Mouse (Mus musculus) forebrain, embryonic 12.5 days (tissue): ENCODE measurements at regions not wholly inside any gene's neighbourhood (a gene's known extent, or its start where the extent isn't known, plus 50 kb on each side); places are given as distances from the start of the nearest gene placed in this dataset.

Source experiments
- ATAC-seq: fragments of 200-750 bp; cut with Nextera tagmentation; 2 replicates; pipeline ENCODE4 v1.8.0; 2017; ENCODE audit warnings: moderate TSS enrichment; ENCODE audit not compliant: low FRiP score
- H3K27ac ChIP-seq: fragments of 300-500 bp; sonication (generic); 2 replicates; pipeline ENCODE4 v1.5.1; 2016; ENCODE audit warnings: mild to moderate bottlenecking
- H3K27me3 ChIP-seq: fragments of 300-500 bp; sonication (generic); 2 replicates; pipeline ENCODE4 v1.6.1; 2016; ENCODE audit warnings: mild to moderate bottlenecking
- H3K36me3 ChIP-seq: fragments of 300-500 bp; sonication (generic); replicated peaks from 2 replicates; pipeline ENCODE4 v1.6.1; 2016; ENCODE audit warnings: mild to moderate bottlenecking
- H3K4me1 ChIP-seq: fragments of 300-500 bp; sonication (generic); 2 replicates; pipeline ENCODE4 v1.6.1; 2016
- H3K4me2 ChIP-seq: fragments of 300-500 bp; sonication (generic); 2 replicates; pipeline ENCODE4 v1.6.1; 2016; ENCODE audit warnings: mild to moderate bottlenecking, moderate library complexity
- H3K4me3 ChIP-seq: fragments of 300-500 bp; sonication (generic); replicated peaks from 2 replicates; pipeline ENCODE4 v1.5.1; 2016; ENCODE audit warnings: mild to moderate bottlenecking
- H3K9ac ChIP-seq: fragments of 300-500 bp; sonication (generic); 2 replicates; pipeline ENCODE4 v1.6.1; 2016; ENCODE audit warnings: mild to moderate bottlenecking
- H3K9me3 ChIP-seq: fragments of 300-500 bp; sonication (generic); 2 replicates; pipeline ENCODE4 v1.6.1; 2016
- WGBS: fragments of 180-500 bp; shearing (Covaris S2); methylation state at CpG from one replicate; pipeline ENCODE4 v1.1.7; 2016; 5-methylcytosine and 5-hydroxymethylcytosine counted together

DNA sequence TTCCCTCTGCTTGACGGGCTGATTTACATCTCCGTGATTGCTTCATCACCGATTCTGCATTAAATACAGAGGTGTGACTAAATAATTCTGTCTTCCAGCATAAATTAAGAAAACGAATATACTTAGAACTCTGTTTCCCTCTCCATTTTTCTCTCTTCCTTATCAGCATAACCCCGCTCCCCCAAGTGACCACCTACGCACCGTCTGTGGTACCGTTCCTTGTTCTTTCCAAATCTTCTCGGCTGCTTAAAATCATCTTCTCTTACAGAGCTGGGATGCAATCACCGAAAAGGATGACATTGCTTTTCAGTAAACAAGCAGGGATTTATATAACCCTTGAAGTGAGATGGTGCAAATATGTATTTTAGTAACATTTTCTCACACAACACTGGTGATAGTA, 224.3 kb upstream of the Sel1l start:
- WGBS = 87% methylated on average over 10 of the region's 10 CpGs
- H3K36me3 ChIP-seq = no peaks in the 10 kb centered on the region
- no peak overlapping the region for H3K9ac ChIP-seq
- no peak overlapping the region for H3K27ac ChIP-seq
- H3K4me3 ChIP-seq = no peak overlapping the region
- H3K9me3 ChIP-seq = no peaks in the 10 kb centered on the region
- H3K27me3 ChIP-seq = no peaks in the 10 kb centered on the region
- H3K4me2 ChIP-seq = no peak overlapping the region
- no peaks in the 10 kb centered on the region for H3K4me1 ChIP-seq
- no peak for ATAC-seq

DNA sequence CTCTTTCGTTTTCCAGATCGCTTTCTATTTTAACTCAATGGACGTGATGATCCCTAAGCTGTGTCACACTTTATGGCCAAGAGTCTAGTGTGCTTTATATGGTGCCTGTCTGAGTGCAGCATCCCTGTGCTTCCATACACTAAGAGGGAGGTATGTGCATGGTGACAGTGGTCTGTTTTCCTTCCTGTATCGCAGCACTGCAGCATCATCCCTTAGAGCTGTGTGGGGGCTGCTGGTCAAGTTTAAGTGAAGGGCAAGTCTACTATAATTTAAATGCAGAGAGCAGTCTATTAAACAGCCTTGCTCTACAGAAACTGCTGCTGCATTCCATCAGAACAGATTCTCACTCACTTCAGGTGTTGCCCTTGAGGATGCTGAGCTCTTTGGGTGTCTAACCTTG, 213.8 kb upstream of the Sel1l start:
- H3K27me3 ChIP-seq = no peaks in the 10 kb centered on the region
- no peak for ATAC-seq
- H3K4me2 ChIP-seq = no peak overlapping the region
- H3K36me3 ChIP-seq = no peaks in the 10 kb centered on the region
- no peaks in the 10 kb centered on the region for H3K4me1 ChIP-seq
- H3K27ac ChIP-seq = no peak overlapping the region
- WGBS = 92% methylated on average over 4 of the region's 4 CpGs
- no peak overlapping the region for H3K4me3 ChIP-seq
- no peaks in the 10 kb centered on the region for H3K9me3 ChIP-seq
- H3K9ac ChIP-seq = no peak overlapping the region

DNA sequence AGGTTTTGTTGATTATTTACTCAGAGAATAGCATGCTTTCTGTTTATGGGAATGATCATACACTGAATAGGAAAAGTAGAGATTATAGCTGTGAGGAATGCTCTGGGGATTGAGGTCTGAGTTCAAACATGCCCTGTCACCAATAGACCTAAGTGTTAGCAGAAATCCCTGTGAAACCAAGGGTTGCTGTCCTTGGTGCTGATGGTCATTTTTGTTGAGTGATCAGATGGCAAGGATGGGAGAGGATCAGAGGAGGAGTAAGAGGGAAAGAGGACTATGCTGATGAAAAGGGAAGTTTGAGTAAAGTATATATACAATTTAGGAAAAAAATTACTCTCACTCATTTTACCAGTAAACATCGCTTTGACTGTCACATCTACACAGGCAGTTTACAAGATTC, 191.5 kb upstream of the Sel1l start:
- Histone ChIP-seq H3K4me3 (no peak overlapping the region), H3K4me1 (no peaks in the 10 kb centered on the region), H3K9ac (no peak overlapping the region), H3K27me3 (no peaks in the 10 kb centered on the region), H3K9me3 (0 out of 2 replicates have a peak, but pooled peaks cover 2% of the 10 kb centered on the region), H3K27ac (no peak overlapping the region), H3K36me3 (no peaks in the 10 kb centered on the region), H3K4me2 (no peak overlapping the region)
- 62% methylated on average over 1 of the region's 1 CpGs for WGBS
- ATAC-seq = no peak

DNA sequence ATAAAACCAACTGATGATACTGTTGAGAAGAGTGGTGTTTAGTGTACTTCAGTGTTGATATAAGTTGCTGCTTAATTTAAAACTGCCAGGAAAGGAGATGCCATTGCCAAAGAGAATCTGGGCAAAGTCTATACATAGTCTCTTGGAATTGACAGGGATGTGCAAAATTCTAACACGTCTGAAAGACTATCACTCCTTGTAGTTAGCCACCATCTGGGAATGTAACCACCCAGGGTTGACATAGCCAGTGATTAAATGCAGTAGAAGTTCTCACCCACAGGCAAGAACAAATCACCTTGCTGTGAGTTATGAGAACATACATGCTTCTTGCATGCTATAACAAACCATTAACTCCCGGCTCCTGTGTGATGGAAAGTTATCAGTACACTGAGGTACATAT, 180.2 kb upstream of the Sel1l start:
- Histone ChIP-seq H3K9ac (no peak overlapping the region), H3K4me2 (no peak overlapping the region), H3K9me3 (no peaks in the 10 kb centered on the region), H3K27me3 (no peaks in the 10 kb centered on the region), H3K4me1 (no peaks in the 10 kb centered on the region), H3K36me3 (no peaks in the 10 kb centered on the region), H3K4me3 (no peak overlapping the region), H3K27ac (no peak overlapping the region)
- 89% methylated on average over 2 of the region's 2 CpGs for WGBS
- no peak for ATAC-seq

DNA sequence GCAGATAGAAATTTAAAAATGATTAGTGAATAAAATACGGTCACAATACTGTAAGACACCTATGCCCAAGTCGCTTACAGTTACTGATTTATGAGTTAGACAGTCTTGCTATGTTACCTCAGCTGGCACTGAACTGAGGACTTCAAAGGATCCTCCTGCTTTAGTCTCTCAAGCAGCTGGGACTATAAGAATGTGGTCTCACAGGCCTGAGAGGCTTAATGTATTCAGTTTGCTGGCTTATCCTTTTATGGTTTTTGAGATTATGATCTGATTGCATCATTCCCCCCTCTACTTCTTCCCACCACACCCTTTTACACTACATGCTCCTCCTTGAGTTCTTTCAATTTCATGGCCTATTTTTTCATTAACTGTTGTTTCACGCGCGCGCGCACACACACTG, 179.4 kb upstream of the Sel1l start:
- 97% methylated on average over 7 of the region's 7 CpGs for WGBS
- Histone ChIP-seq H3K4me1 (no peaks in the 10 kb centered on the region), H3K27me3 (no peaks in the 10 kb centered on the region), H3K4me3 (no peak overlapping the region), H3K36me3 (no peaks in the 10 kb centered on the region), H3K9me3 (no peaks in the 10 kb centered on the region), H3K4me2 (no peak overlapping the region), H3K27ac (no peak overlapping the region), H3K9ac (no peak overlapping the region)
- no peak for ATAC-seq

DNA sequence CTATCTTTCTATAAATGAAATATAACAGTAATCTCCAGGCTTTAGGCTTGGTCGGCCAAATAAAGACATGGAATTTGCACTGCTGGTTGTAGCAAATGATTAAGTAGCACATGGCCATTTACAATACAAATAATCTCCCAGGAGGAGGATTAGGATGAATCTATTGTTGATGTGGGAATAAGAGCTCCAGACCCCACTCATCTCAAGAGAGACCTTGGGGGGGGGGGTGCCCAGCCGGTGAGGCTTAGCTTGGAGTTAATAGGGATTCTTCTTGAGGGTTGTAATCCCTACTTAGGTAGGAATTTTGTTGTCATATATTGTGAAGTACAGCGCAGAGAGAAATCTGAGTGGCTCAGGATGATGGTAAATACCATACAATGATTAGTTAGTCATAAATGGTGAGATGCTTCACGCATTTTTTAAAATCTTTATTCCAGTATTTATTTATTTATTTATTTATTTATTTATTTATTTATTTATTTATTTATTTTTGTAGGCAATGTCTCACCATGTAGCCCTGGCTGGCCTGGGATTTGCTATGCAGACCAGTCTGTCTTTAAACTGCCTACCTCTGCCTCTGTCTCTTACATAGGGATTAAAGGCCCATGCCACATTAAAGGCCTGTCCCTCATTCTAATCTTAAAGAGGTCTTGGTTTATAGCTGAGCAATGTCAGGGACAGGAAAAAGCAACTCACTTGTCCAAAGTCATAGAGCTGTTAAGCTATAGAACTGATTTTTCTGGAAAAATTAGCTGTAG, 175.7 kb upstream of the Sel1l start:
- Histone ChIP-seq H3K27me3 (no peaks in the 10 kb centered on the region), H3K9me3 (no peaks in the 10 kb centered on the region), H3K9ac (no peak overlapping the region), H3K4me1 (no peaks in the 10 kb centered on the region), H3K27ac (no peak overlapping the region), H3K4me3 (no peak overlapping the region), H3K4me2 (no peak overlapping the region), H3K36me3 (no peaks in the 10 kb centered on the region)
- 58% methylated on average over 4 of the region's 4 CpGs for WGBS
- ATAC-seq = peak; percentile 33; the same call in 1 of the 2 replicates

DNA sequence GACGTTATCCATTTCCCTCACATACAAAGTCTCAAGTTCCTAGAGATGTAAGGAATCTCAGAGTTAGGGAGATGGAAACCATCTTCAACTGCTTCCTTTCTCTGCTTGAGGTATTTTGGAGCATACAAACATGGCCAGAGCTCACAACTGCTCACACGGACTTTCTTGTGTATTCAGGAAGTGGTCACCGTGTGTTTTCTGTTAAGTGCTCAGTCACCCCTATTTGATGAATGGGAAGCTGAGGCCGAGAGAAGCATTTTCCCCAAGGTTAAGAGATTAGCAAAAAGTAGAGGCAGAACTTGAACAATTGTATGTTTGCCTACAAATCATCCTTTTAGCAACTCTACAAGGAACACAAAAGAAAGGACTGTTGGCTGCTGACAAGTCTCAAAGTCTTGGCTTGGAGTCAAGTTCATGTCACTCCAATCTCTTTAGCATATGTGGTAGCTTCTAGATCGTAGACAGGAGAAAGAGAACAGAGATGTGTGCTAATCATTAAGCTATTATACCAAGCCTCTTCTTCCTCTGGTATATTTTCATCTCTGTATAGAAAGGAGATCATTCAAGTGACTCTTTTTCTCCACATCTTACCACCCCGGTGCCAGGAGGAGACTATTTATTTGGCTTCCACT, 170.8 kb upstream of the Sel1l start:
- H3K4me1 ChIP-seq = no peaks in the 10 kb centered on the region
- no peak overlapping the region for H3K27ac ChIP-seq
- H3K4me2 ChIP-seq = no peak overlapping the region
- no peak for ATAC-seq
- H3K9me3 ChIP-seq = no peaks in the 10 kb centered on the region
- no peak overlapping the region for H3K4me3 ChIP-seq
- H3K9ac ChIP-seq = no peak overlapping the region
- no peaks in the 10 kb centered on the region for H3K36me3 ChIP-seq
- H3K27me3 ChIP-seq = no peaks in the 10 kb centered on the region
- WGBS = 59% methylated on average over 6 of the region's 6 CpGs

DNA sequence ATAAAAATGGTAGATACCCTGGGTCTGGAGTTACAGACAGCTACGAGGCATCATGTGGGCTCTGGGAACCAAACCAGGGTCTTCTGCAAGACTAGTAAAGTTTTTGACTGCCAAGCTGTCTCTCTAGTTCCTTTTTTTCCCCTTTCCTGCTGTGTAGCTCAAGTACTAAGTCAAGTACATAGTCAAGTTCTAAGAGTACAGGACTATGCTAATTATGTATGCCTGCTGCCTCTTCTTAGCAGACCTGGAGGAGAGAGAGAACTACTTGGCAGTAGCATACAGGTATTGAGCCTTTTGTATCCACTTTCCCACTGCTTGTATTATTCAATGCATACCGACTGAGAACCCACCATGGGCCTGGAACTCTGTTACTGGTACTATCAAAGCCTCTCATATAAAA, 166.4 kb upstream of the Sel1l start:
- Histone ChIP-seq H3K27ac (no peak overlapping the region), H3K36me3 (no peaks in the 10 kb centered on the region)
- 91% methylated on average over 2 of the region's 2 CpGs for WGBS

DNA sequence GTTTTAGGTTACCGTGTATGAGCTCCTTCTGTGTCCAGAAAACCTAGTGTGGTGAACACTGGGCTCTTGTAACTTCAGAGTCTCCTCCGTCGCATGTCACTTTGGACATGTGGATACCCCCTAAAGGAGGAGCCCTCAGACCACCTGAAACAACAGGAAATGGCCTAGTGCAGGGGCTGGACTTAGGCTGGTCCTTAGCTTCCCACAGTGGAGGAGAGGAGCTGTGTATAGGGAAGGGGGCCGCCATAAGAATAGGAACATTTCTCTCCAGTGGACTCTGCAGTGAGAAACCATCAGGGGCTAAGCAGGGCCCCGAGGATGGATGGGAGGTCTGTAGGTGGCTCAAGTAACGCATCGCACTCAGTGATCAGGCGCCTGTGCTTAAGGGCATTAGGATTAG, 165.0 kb upstream of the Sel1l start:
- no peaks in the 10 kb centered on the region for H3K4me1 ChIP-seq
- no peaks in the 10 kb centered on the region for H3K36me3 ChIP-seq
- 80% methylated on average over 8 of the region's 8 CpGs for WGBS
- no peak overlapping the region for H3K4me2 ChIP-seq
- no peaks in the 10 kb centered on the region for H3K9me3 ChIP-seq
- peak; percentile 28; the same call in 1 of the 2 replicates for ATAC-seq
- peaks cover 3% of the 10 kb centered on the region; the same call in 1 of the 2 replicates for H3K27me3 ChIP-seq
- H3K9ac ChIP-seq = no peak overlapping the region
- no peak overlapping the region for H3K27ac ChIP-seq
- H3K4me3 ChIP-seq = no peak overlapping the region

More for the DNA sequence above, 166.4 kb upstream of the Sel1l start:
- Histone ChIP-seq H3K27me3 (peaks cover 3% of the 10 kb centered on the region; the same call in 1 of the 2 replicates), H3K4me3 (no peak overlapping the region), H3K9me3 (no peaks in the 10 kb centered on the region), H3K4me1 (no peaks in the 10 kb centered on the region), H3K4me2 (no peak overlapping the region), H3K9ac (no peak overlapping the region)
- no peak for ATAC-seq

DNA sequence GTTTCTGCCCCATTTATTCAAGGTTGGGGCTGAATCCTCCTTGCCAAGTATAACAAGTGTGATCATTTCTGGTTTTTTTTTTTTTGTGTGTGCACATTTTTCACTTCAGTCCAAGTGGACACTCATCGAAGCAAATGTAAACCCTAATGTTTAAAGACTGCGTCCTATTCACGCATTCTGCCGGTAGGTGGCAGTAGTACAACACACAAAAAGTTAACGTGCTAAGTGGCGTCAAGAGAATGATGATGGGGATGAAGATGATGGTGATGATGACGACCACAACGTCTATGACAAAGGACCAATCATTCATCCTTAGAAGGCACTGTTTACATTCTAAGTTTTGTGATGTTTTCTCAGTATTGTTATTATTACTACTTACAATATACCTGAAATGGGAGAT, 164.3 kb upstream of the Sel1l start:
- ATAC-seq = peak; percentile 40
- 10% methylated on average over 8 of the region's 8 CpGs for WGBS
- Histone ChIP-seq H3K27me3 (peaks cover 3% of the 10 kb centered on the region; the same call in 1 of the 2 replicates), H3K36me3 (no peaks in the 10 kb centered on the region), H3K9ac (no peak overlapping the region), H3K4me2 (no peak overlapping the region), H3K4me1 (no peaks in the 10 kb centered on the region), H3K27ac (no peak overlapping the region), H3K9me3 (no peaks in the 10 kb centered on the region), H3K4me3 (no peak overlapping the region)

DNA sequence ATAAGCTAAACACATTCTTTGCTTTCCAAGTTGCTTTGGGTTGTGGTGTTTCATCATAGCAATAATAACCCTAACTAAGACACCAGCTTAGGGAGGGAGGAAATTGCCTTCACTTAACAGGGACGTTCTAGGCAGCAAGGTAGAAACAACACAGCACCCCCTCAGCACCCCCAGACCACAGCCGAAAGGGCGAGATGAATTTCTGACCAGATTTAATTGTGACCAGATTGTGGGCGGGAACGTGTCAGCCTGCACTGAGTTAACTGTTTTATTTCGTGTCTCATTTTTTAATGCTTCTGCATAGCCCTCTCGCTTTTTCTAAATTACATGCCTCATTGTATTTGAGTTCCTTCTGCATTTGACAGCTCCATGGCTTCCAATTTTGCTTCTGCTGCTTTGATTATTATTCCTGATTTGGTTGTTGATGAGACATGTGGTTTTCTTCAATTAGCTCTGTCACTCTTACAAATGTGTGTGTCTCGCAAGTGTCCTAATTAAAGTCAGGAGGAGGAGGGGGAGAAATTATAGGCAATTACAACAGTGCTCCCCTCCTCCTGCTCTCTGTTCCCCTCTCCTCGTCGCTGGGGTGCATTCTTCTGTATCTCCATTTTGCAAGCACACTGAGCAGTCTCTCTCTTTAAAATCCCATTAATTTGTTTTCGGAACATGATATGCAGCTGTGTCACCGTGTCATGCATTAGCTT, 155.6 kb upstream of the Sel1l start:
- no peak overlapping the region for H3K4me3 ChIP-seq
- no peaks in the 10 kb centered on the region for H3K36me3 ChIP-seq
- H3K27ac ChIP-seq = peak overlapping the region; percentile 37; the same call in 1 of the 2 replicates
- peak; percentile 89 for ATAC-seq
- peaks cover 10% of the 10 kb centered on the region; the same call in 1 of the 2 replicates for H3K4me1 ChIP-seq
- WGBS = 25% methylated on average over 12 of the region's 12 CpGs
- no peaks in the 10 kb centered on the region for H3K9me3 ChIP-seq
- H3K27me3 ChIP-seq = no peaks in the 10 kb centered on the region
- H3K4me2 ChIP-seq = peak overlapping the region; percentile 15
- no peak overlapping the region for H3K9ac ChIP-seq

DNA sequence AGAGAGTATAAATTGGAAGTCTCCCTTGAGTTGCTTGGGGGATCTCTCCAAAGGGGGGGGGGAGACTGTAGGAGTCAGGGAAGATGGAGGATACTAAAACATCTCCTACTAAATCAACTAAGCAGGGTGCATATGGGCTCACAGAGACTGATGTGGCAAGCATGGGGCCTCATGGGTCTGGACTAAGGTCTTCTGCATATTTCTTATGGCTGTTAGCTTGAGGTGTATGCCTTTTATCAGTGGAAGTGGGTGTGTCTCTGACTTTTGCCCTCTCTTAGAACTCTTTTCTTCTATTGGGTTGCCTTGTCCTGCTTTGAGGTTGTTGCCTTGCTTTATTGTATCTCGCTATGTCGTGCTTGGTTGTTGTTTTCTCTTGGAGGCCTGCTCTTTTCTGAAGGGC, 150.1 kb upstream of the Sel1l start:
- Histone ChIP-seq H3K4me3 (no peak overlapping the region), H3K27me3 (no peaks in the 10 kb centered on the region), H3K4me2 (no peak overlapping the region), H3K9me3 (no peaks in the 10 kb centered on the region), H3K9ac (no peak overlapping the region), H3K36me3 (no peaks in the 10 kb centered on the region), H3K4me1 (no peaks in the 10 kb centered on the region), H3K27ac (no peak overlapping the region)
- 90% methylated on average over 2 of the region's 2 CpGs for WGBS
- ATAC-seq = no peak
